Mouse (Mus musculus) embryonic facial prominence, embryonic 12.5 days (tissue): ENCODE data around the gene Ptpra. TPM values are rescaled to one million over a fixed set of nuclear protein-coding genes. Genes with fewer than 3 reads are reported as not detected.

Experiments
- ATAC-seq: fragments of 200-750 bp; cut with Nextera tagmentation; 2 replicates; pipeline ENCODE4 v1.8.0; 2017; ENCODE audit not compliant: insufficient number of reproducible peaks, insufficient read depth, low FRiP score, low TSS enrichment
- H3K27ac ChIP-seq: fragments of 300-500 bp; sonication (generic); 2 replicates; pipeline ENCODE4 v1.5.1; 2016; ENCODE audit warnings: mild to moderate bottlenecking
- H3K27me3 ChIP-seq: fragments of 300-500 bp; sonication (generic); 2 replicates; pipeline ENCODE4 v1.6.1; 2016; ENCODE audit warnings: mild to moderate bottlenecking, moderate library complexity
- H3K36me3 ChIP-seq: fragments of 300-500 bp; sonication (generic); 2 replicates; pipeline ENCODE4 v1.6.1; 2016; ENCODE audit warnings: mild to moderate bottlenecking
- H3K4me1 ChIP-seq: fragments of 300-500 bp; sonication (generic); 2 replicates; pipeline ENCODE4 v1.6.1; 2016
- H3K4me2 ChIP-seq: fragments of 300-500 bp; sonication (generic); replicated peaks from 2 replicates; pipeline ENCODE4 v1.6.1; 2016; ENCODE audit warnings: mild to moderate bottlenecking, moderate library complexity
- H3K4me3 ChIP-seq: fragments of 300-500 bp; sonication (generic); 2 replicates; pipeline ENCODE4 v1.5.1; 2016; ENCODE audit warnings: mild to moderate bottlenecking
- H3K9ac ChIP-seq: fragments of 300-500 bp; sonication (generic); 2 replicates; pipeline ENCODE4 v1.6.1; 2016; ENCODE audit warnings: mild to moderate bottlenecking, moderate library complexity
- H3K9me3 ChIP-seq: fragments of 300-500 bp; sonication (generic); 2 replicates; pipeline ENCODE4 v1.6.1; 2016; ENCODE audit warnings: mild to moderate bottlenecking, moderate library complexity
- WGBS: fragments of 180-500 bp; shearing (Covaris S2); methylation state at CpG from one replicate; pipeline ENCODE4 v1.1.7; 2016; 5-methylcytosine and 5-hydroxymethylcytosine counted together
- polyA plus RNA-seq: library from polyadenylated mRNA; unstranded; fragments of >200 nt; fragmentation: Nextera tagmentation; extraction: Ambion mirVana; gene quantifications from 2 replicates; pipeline ENCODE4 v1.2.1, GENCODE M21; 2016

Ptpra gene
- polyA plus RNA-seq, 1 experiment from 2014 or later = 131 TPM

- H3K27me3 ChIP-seq = no peaks in the 10 kb centered on the region
- 0 out of 2 replicates have a peak, but pooled peaks cover 12% of the 10 kb centered on the region for H3K36me3 ChIP-seq
- peak; percentile 91 for ATAC-seq
- under 1% methylated on average over 58 of the region's 58 CpGs for WGBS
- peak within 1 kb of the TSS; percentile 75 for H3K4me2 ChIP-seq
- peaks cover 13% of the 10 kb centered on the region for H3K4me1 ChIP-seq
- H3K9ac ChIP-seq = peak within 1 kb of the TSS; percentile 91
- H3K27ac ChIP-seq = peak within 1 kb of the TSS; percentile 83
- peak within 1 kb of the TSS; percentile 90 for H3K4me3 ChIP-seq
- H3K9me3 ChIP-seq = no peaks in the 10 kb centered on the region
These were observed 25.8 kb upstream of the Ptpra start, which contains the start of the genes Vps16 and Pced1a for GRCm38 (mm10) chr2:130424126-130424853. TSS of gene Vps16 (plus strand) at chr2:130424339. TSS of gene Pced1a (minus strand) at chr2:130424701.

- ATAC-seq = no peak
- WGBS = 53% methylated on average over 5 of the region's 5 CpGs
These were observed 25.0 kb upstream of the Ptpra start for GRCm38 (mm10) chr2:130425112-130425511.

GRCm38 (mm10) chr2:130429851-130430250 is 20.2 kb upstream of the Ptpra start:
- Histone ChIP-seq H3K9me3 (no peaks in the 10 kb centered on the region), H3K9ac (no peak overlapping the region), H3K4me3 (no peak overlapping the region), H3K36me3 (peaks cover 4% of the 10 kb centered on the region; the same call in 1 of the 2 replicates), H3K27ac (no peak overlapping the region), H3K4me1 (peaks cover 8% of the 10 kb centered on the region), H3K27me3 (no peaks in the 10 kb centered on the region), H3K4me2 (no peak overlapping the region)
- ATAC-seq = no peak
- 68% methylated on average over 2 of the region's 2 CpGs for WGBS

More at GRCm38 (mm10) chr2:130425112-130425511, 25.0 kb upstream of the Ptpra start:
- Histone ChIP-seq H3K4me1 (peaks cover 13% of the 10 kb centered on the region), H3K4me2 (peak overlapping the region; percentile 75), H3K9ac (peak overlapping the region; percentile 91), H3K4me3 (peak overlapping the region; percentile 90), H3K27me3 (no peaks in the 10 kb centered on the region), H3K36me3 (0 out of 2 replicates have a peak, but pooled peaks cover 12% of the 10 kb centered on the region), H3K9me3 (no peaks in the 10 kb centered on the region), H3K27ac (0 out of 2 replicates have a peak overlapping the region, but pooled peaks have one; percentile 12)

GRCm38 (mm10) chr2:130430484-130430883 is 19.6 kb upstream of the Ptpra start:
- Histone ChIP-seq H3K4me1 (peaks cover 2% of the 10 kb centered on the region), H3K9me3 (no peaks in the 10 kb centered on the region), H3K4me3 (no peak overlapping the region), H3K4me2 (no peak overlapping the region), H3K27me3 (no peaks in the 10 kb centered on the region), H3K9ac (no peak overlapping the region), H3K36me3 (peaks cover 4% of the 10 kb centered on the region; the same call in 1 of the 2 replicates), H3K27ac (no peak overlapping the region)
- ATAC-seq = no peak
- WGBS = 83% methylated on average over 3 of the region's 3 CpGs

GRCm38 (mm10) chr2:130432157-130432556 is 17.9 kb upstream of the Ptpra start:
- Histone ChIP-seq H3K9me3 (no peaks in the 10 kb centered on the region), H3K4me2 (no peak overlapping the region), H3K27ac (no peak overlapping the region), H3K9ac (no peak overlapping the region), H3K4me3 (no peak overlapping the region), H3K27me3 (no peaks in the 10 kb centered on the region), H3K4me1 (no peaks in the 10 kb centered on the region), H3K36me3 (peaks cover 8% of the 10 kb centered on the region)
- no peak for ATAC-seq
- WGBS = 89% methylated on average over 3 of the region's 3 CpGs

GRCm38 (mm10) chr2:130433152-130433551 is 16.9 kb upstream of the Ptpra start:
- ATAC-seq = no peak
- WGBS = 21% methylated on average over 4 of the region's 4 CpGs
- H3K4me2 ChIP-seq = no peak overlapping the region
- H3K27me3 ChIP-seq = no peaks in the 10 kb centered on the region
- H3K27ac ChIP-seq = no peak overlapping the region
- H3K4me3 ChIP-seq = no peak overlapping the region
- no peak overlapping the region for H3K9ac ChIP-seq
- H3K36me3 ChIP-seq = peaks cover 15% of the 10 kb centered on the region
- H3K9me3 ChIP-seq = no peaks in the 10 kb centered on the region
- no peaks in the 10 kb centered on the region for H3K4me1 ChIP-seq

- Histone ChIP-seq H3K4me1 (no peaks in the 10 kb centered on the region), H3K4me3 (no peak overlapping the region), H3K9me3 (no peaks in the 10 kb centered on the region), H3K9ac (no peak overlapping the region), H3K4me2 (no peak overlapping the region), H3K36me3 (peaks cover 49% of the 10 kb centered on the region), H3K27ac (no peak overlapping the region), H3K27me3 (no peaks in the 10 kb centered on the region)
- 84% methylated on average over 1 of the region's 1 CpGs for WGBS
- ATAC-seq = no peak
These were observed 13.3 kb upstream of the Ptpra start for GRCm38 (mm10) chr2:130436769-130437168.

- H3K36me3 ChIP-seq = peaks cover 68% of the 10 kb centered on the region
- no peaks in the 10 kb centered on the region for H3K9me3 ChIP-seq
- H3K27me3 ChIP-seq = no peaks in the 10 kb centered on the region
- 94% methylated on average over 3 of the region's 3 CpGs for WGBS
- ATAC-seq = no peak
- no peaks in the 10 kb centered on the region for H3K4me1 ChIP-seq
- no peak overlapping the region for H3K27ac ChIP-seq
- no peak overlapping the region for H3K4me3 ChIP-seq
- no peak overlapping the region for H3K9ac ChIP-seq
- H3K4me2 ChIP-seq = no peak overlapping the region
These were observed 11.2 kb upstream of the Ptpra start for GRCm38 (mm10) chr2:130438861-130439260.

GRCm38 (mm10) chr2:130439840-130440480 is 10.1 kb upstream of the Ptpra start:
- Histone ChIP-seq H3K9me3 (no peaks in the 10 kb centered on the region), H3K27me3 (no peaks in the 10 kb centered on the region), H3K4me2 (no peak overlapping the region), H3K4me3 (no peak overlapping the region), H3K36me3 (peaks cover 75% of the 10 kb centered on the region), H3K27ac (no peak overlapping the region), H3K4me1 (no peaks in the 10 kb centered on the region), H3K9ac (no peak overlapping the region)
- no peak; the same call in 1 of the 2 replicates for ATAC-seq
- WGBS = 81% methylated on average over 4 of the region's 4 CpGs

GRCm38 (mm10) chr2:130442162-130442561 is 7.9 kb upstream of the Ptpra start:
- Histone ChIP-seq H3K27ac (no peak overlapping the region), H3K4me1 (no peaks in the 10 kb centered on the region), H3K27me3 (no peaks in the 10 kb centered on the region), H3K4me3 (no peak overlapping the region), H3K9me3 (no peaks in the 10 kb centered on the region), H3K36me3 (peaks cover 71% of the 10 kb centered on the region), H3K9ac (no peak overlapping the region), H3K4me2 (no peak overlapping the region)
- ATAC-seq = no peak
- 87% methylated on average over 10 of the region's 10 CpGs for WGBS

- Histone ChIP-seq H3K36me3 (peaks cover 11% of the 10 kb centered on the region), H3K4me3 (no peak overlapping the region), H3K9ac (no peak overlapping the region), H3K4me1 (peaks cover 14% of the 10 kb centered on the region), H3K4me2 (no peak overlapping the region), H3K27me3 (no peaks in the 10 kb centered on the region), H3K9me3 (no peaks in the 10 kb centered on the region), H3K27ac (no peak overlapping the region)
- ATAC-seq = no peak
These were observed 1.6 kb upstream of the Ptpra start for GRCm38 (mm10) chr2:130448449-130448848.
